Mouse (Mus musculus) heart, embryonic 13.5 days (tissue): ENCODE data around the gene Grin2b. TPM values are rescaled to one million over a fixed set of nuclear protein-coding genes. Genes with fewer than 3 reads are reported as not detected.

Experiments used
- ATAC-seq: fragments of 200-750 bp; cut with Nextera tagmentation; 2 replicates; pipeline ENCODE4 v1.8.0; 2017; ENCODE audit warnings: moderate TSS enrichment; ENCODE audit not compliant: insufficient number of reproducible peaks, low FRiP score, low TSS enrichment; ENCODE audit errors: extremely low read depth
- H3K27ac ChIP-seq: fragments of 300-500 bp; sonication (generic); replicated peaks from 2 replicates; pipeline ENCODE4 v1.5.1; 2015; ENCODE audit warnings: moderate library complexity, mild to moderate bottlenecking, inconsistent platforms
- H3K27me3 ChIP-seq: fragments of 300-500 bp; sonication (generic); replicated peaks from 2 replicates; pipeline ENCODE4 v1.6.1; 2015; ENCODE audit warnings: mild to moderate bottlenecking, inconsistent platforms
- H3K36me3 ChIP-seq: fragments of 300-500 bp; sonication (generic); 2 replicates; pipeline ENCODE4 v1.6.1; 2015; ENCODE audit warnings: mild to moderate bottlenecking, inconsistent platforms
- H3K4me1 ChIP-seq: fragments of 300-500 bp; sonication (generic); 2 replicates; pipeline ENCODE4 v1.6.1; 2015; ENCODE audit warnings: inconsistent platforms
- H3K4me2 ChIP-seq: fragments of 300-500 bp; sonication (generic); 2 replicates; pipeline ENCODE4 v1.6.1; 2015; ENCODE audit warnings: inconsistent platforms, mild to moderate bottlenecking, moderate library complexity
- H3K4me3 ChIP-seq: fragments of 300-500 bp; sonication (generic); 2 replicates; pipeline ENCODE4 v1.5.1; 2015; ENCODE audit warnings: moderate library complexity, mild to moderate bottlenecking, inconsistent platforms
- H3K9ac ChIP-seq: fragments of 300-500 bp; sonication (generic); 2 replicates; pipeline ENCODE4 v1.6.1; 2015; ENCODE audit warnings: inconsistent platforms, mild to moderate bottlenecking, moderate library complexity
- H3K9me3 ChIP-seq: fragments of 300-500 bp; sonication (generic); 2 replicates; pipeline ENCODE4 v1.6.1; 2016; ENCODE audit warnings: inconsistent platforms
- WGBS: fragments of 180-500 bp; shearing (Covaris S2); methylation state at CpG from one replicate; pipeline ENCODE4 v1.1.7; 2015; ENCODE audit warnings: mixed read lengths; 5-methylcytosine and 5-hydroxymethylcytosine counted together
- polyA plus RNA-seq: library from polyadenylated mRNA; unstranded; fragments of >200 nt; fragmentation: Nextera tagmentation; extraction: Ambion mirVana; gene quantifications from 2 replicates; pipeline ENCODE4 v1.2.1, GENCODE M21; 2015

The Grin2b gene
- 0.03 and 0.05 TPM in 2 replicates for polyA plus RNA-seq

- no peaks in the 10 kb centered on the region for H3K36me3 ChIP-seq
- peaks cover 60% of the 10 kb centered on the region for H3K27me3 ChIP-seq
- ATAC-seq: no peak
- 2% methylated on average over 19 of the region's 30 CpGs for WGBS
- peaks cover 16% of the 10 kb centered on the region for H3K4me1 ChIP-seq
- no peak within 1 kb of the TSS for H3K27ac ChIP-seq
- peak within 1 kb of the TSS; percentile 44 for H3K9ac ChIP-seq
- peak within 1 kb of the TSS; percentile 94 for H3K4me2 ChIP-seq
- H3K9me3 ChIP-seq: no peaks in the 10 kb centered on the region
- H3K4me3 ChIP-seq: peak within 1 kb of the TSS; percentile 58
These were observed at the start of gene Grin2b for GRCm38 (mm10) chr6:136173191-136173896. TSS of gene Grin2b (minus strand) at chr6:136173511.

GRCm38 (mm10) chr6:136221894-136222293, 48.6 kb upstream of the Grin2b start:
- ATAC-seq: no peak
- Histone ChIP-seq H3K4me1 (no peaks in the 10 kb centered on the region), H3K9me3 (no peaks in the 10 kb centered on the region), H3K9ac (no peak overlapping the region), H3K36me3 (no peaks in the 10 kb centered on the region), H3K27me3 (no peaks in the 10 kb centered on the region), H3K4me3 (no peak overlapping the region), H3K4me2 (no peak overlapping the region), H3K27ac (no peak overlapping the region)
- WGBS: 72% methylated on average over 3 of the region's 3 CpGs

- no peak overlapping the region for H3K9ac ChIP-seq
- ATAC-seq: no peak
- WGBS: 76% methylated on average over 3 of the region's 3 CpGs
These were observed 37.1 kb upstream of the Grin2b start for GRCm38 (mm10) chr6:136210442-136210841.

GRCm38 (mm10) chr6:136199814-136200213, 26.5 kb upstream of the Grin2b start:
- Histone ChIP-seq H3K4me1 (no peaks in the 10 kb centered on the region), H3K4me2 (no peak overlapping the region), H3K27ac (no peak overlapping the region), H3K9ac (no peak overlapping the region), H3K4me3 (no peak overlapping the region), H3K36me3 (no peaks in the 10 kb centered on the region), H3K9me3 (no peaks in the 10 kb centered on the region), H3K27me3 (no peaks in the 10 kb centered on the region)
- no peak for ATAC-seq
- 77% methylated on average over 2 of the region's 2 CpGs for WGBS

More at GRCm38 (mm10) chr6:136210442-136210841, 37.1 kb upstream of the Grin2b start:
- H3K36me3 ChIP-seq: no peaks in the 10 kb centered on the region
- no peak overlapping the region for H3K27ac ChIP-seq
- no peak overlapping the region for H3K4me2 ChIP-seq
- no peaks in the 10 kb centered on the region for H3K4me1 ChIP-seq
- H3K9me3 ChIP-seq: no peaks in the 10 kb centered on the region
- no peak overlapping the region for H3K4me3 ChIP-seq
- H3K27me3 ChIP-seq: no peaks in the 10 kb centered on the region

- H3K4me1 ChIP-seq: no peaks in the 10 kb centered on the region
- no peak overlapping the region for H3K9ac ChIP-seq
- no peak overlapping the region for H3K4me2 ChIP-seq
- no peaks in the 10 kb centered on the region for H3K36me3 ChIP-seq
- H3K27ac ChIP-seq: no peak overlapping the region
- H3K4me3 ChIP-seq: no peak overlapping the region
- H3K27me3 ChIP-seq: no peaks in the 10 kb centered on the region
- no peak for ATAC-seq
- WGBS: 69% methylated on average over 5 of the region's 5 CpGs
- no peaks in the 10 kb centered on the region for H3K9me3 ChIP-seq
These were observed 21.3 kb upstream of the Grin2b start for GRCm38 (mm10) chr6:136194616-136195015.

GRCm38 (mm10) chr6:136178066-136178465, 4.8 kb upstream of the Grin2b start:
- H3K4me2 ChIP-seq: no peak overlapping the region
- no peak overlapping the region for H3K9ac ChIP-seq
- no peak for ATAC-seq
- H3K4me3 ChIP-seq: no peak overlapping the region
- peaks cover 5% of the 10 kb centered on the region; the same call in 1 of the 2 replicates for H3K4me1 ChIP-seq
- H3K36me3 ChIP-seq: no peaks in the 10 kb centered on the region
- peaks cover 17% of the 10 kb centered on the region for H3K27me3 ChIP-seq
- H3K9me3 ChIP-seq: no peaks in the 10 kb centered on the region
- 76% methylated on average over 9 of the region's 9 CpGs for WGBS
- H3K27ac ChIP-seq: no peak overlapping the region

GRCm38 (mm10) chr6:136172801-136173190, 515 bp downstream of the Grin2b start:
- peak overlapping the region; percentile 94 for H3K4me2 ChIP-seq
- peak overlapping the region; percentile 44; the same call in 1 of the 2 replicates for H3K9ac ChIP-seq
- ATAC-seq: no peak
- no peaks in the 10 kb centered on the region for H3K36me3 ChIP-seq
- peaks cover 63% of the 10 kb centered on the region for H3K27me3 ChIP-seq
- H3K27ac ChIP-seq: no peak overlapping the region
- H3K4me3 ChIP-seq: peak overlapping the region; percentile 58
- under 1% methylated on average over 15 of the region's 15 CpGs for WGBS
- no peaks in the 10 kb centered on the region for H3K9me3 ChIP-seq
- H3K4me1 ChIP-seq: peaks cover 16% of the 10 kb centered on the region

GRCm38 (mm10) chr6:136172172-136172651, 1.1 kb downstream of the Grin2b start:
- peaks cover 16% of the 10 kb centered on the region for H3K4me1 ChIP-seq

GRCm38 (mm10) chr6:136171343-136171742, 2.0 kb downstream of the Grin2b start:
- H3K4me3 ChIP-seq: peak overlapping the region; percentile 58; the same call in 1 of the 2 replicates
- H3K9ac ChIP-seq: no peak overlapping the region
- H3K4me1 ChIP-seq: peaks cover 16% of the 10 kb centered on the region
- ATAC-seq: no peak
- no peaks in the 10 kb centered on the region for H3K36me3 ChIP-seq
- H3K4me2 ChIP-seq: no peak overlapping the region; the same call in 1 of the 2 replicates
- H3K27me3 ChIP-seq: peaks cover 69% of the 10 kb centered on the region
- no peak overlapping the region for H3K27ac ChIP-seq
- no peaks in the 10 kb centered on the region for H3K9me3 ChIP-seq
- WGBS: 22% methylated on average over 7 of the region's 7 CpGs

More at GRCm38 (mm10) chr6:136172172-136172651, 1.1 kb downstream of the Grin2b start:
- Histone ChIP-seq H3K27ac (no peak overlapping the region), H3K4me3 (peak overlapping the region; percentile 58), H3K9me3 (no peaks in the 10 kb centered on the region), H3K9ac (peak overlapping the region; percentile 44; the same call in 1 of the 2 replicates), H3K4me2 (peak overlapping the region; percentile 94), H3K27me3 (peaks cover 68% of the 10 kb centered on the region), H3K36me3 (no peaks in the 10 kb centered on the region)
- no peak for ATAC-seq
- WGBS: under 1% methylated on average over 43 of the region's 43 CpGs

- ATAC-seq: no peak
- peaks cover 69% of the 10 kb centered on the region for H3K27me3 ChIP-seq
These were observed 2.9 kb downstream of the Grin2b start for GRCm38 (mm10) chr6:136170381-136170780.

GRCm38 (mm10) chr6:136167361-136167760, 6.0 kb downstream of the Grin2b start:
- Histone ChIP-seq H3K9me3 (no peaks in the 10 kb centered on the region), H3K9ac (no peak overlapping the region), H3K36me3 (no peaks in the 10 kb centered on the region), H3K4me2 (no peak overlapping the region), H3K4me1 (peaks cover 6% of the 10 kb centered on the region), H3K27ac (no peak overlapping the region), H3K4me3 (no peak overlapping the region), H3K27me3 (peaks cover 45% of the 10 kb centered on the region)
- ATAC-seq: no peak
- 72% methylated on average over 5 of the region's 5 CpGs for WGBS

More at GRCm38 (mm10) chr6:136170381-136170780, 2.9 kb downstream of the Grin2b start:
- no peak overlapping the region for H3K4me2 ChIP-seq
- WGBS: 73% methylated on average over 5 of the region's 5 CpGs
- no peaks in the 10 kb centered on the region for H3K36me3 ChIP-seq
- no peak overlapping the region for H3K4me3 ChIP-seq
- no peaks in the 10 kb centered on the region for H3K9me3 ChIP-seq
- peaks cover 16% of the 10 kb centered on the region for H3K4me1 ChIP-seq
- H3K9ac ChIP-seq: no peak overlapping the region
- no peak overlapping the region for H3K27ac ChIP-seq
